Mouse (Mus musculus) testis, adult 2 months (tissue): ENCODE measurements around the gene Mark2.

Source experiments
- CTCF ChIP-seq: fragments of 200-500 bp; IDR thresholded peaks from 2 replicates; pipeline ENCODE4 v1.5.1; 2012; ENCODE audit warnings: low read depth, mild to moderate bottlenecking, inconsistent platforms, low read length, moderate library complexity; ENCODE audit not compliant: control insufficient read depth, insufficient read depth, insufficient replicate concordance
- POLR2A ChIP-seq: fragments of 200-500 bp; IDR thresholded peaks from 2 replicates; pipeline ENCODE4 v1.6.1; 2012; ENCODE audit warnings: low read depth, mild to moderate bottlenecking, inconsistent platforms, low read length, moderate library complexity; ENCODE audit not compliant: control insufficient read depth

GRCm38 (mm10) chr19:7382903-7383865, 41.5 kb upstream of the Mark2 start, which contains the start of gene Spindoc:
- TF ChIP-seq CTCF (no peak), POLR2A (peak; percentile 84)
